In the genomic region with DNA sequence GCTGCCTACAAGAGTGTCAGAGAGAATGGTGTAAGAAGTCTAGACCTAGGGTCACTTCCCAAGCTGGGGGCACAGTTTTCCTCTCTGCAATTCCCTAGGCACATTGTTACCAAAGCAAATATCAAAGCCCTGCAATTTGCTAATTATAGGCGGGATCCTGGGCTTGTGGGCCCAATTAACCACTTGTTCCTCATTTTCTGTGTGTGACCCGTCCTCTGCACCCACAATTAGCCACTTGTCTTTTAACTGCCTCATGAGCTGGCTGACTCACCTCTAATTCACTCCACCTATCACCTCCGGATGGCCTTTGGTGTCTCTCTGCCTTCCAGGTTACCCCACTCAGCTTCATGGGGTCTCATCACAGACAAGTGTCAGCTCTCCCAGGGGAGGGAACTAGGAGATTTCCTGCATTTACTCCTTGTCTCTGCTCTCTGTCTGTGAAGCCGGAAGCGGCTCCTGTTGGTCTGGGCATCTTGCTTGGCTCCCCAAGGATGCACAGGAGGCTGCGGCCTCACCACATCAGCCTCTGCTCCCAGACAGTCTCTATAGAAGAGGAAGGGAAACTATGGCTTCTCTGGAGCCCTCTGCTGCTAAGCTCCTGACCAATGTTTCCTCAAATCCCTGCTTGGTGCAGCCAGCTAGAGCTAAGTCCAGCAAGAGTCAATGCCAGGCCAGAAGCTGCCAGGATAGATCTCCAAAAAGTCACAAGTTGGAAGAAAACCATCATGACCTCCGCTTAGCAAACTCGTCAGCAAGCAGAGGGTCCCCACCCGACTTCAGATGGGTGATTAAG, we compare ENCODE assay signal across 19 mouse cellular contexts.
DNase-seq lines count a peak whose midpoint lies in the region; ATAC-seq lines count a peak whose summit lies in the region.
"Had no signal": no experiment of that assay in that cellular context is flagged by ENCODE, and none has a peak within 500 bp of the region (broad histone marks: within the 10 kb centered on the region; RNA-seq: fewer than 3 reads in every experiment).

No protein-coding gene starts in this region.

- DNase-seq in kidney, adult 9 months, result peak; percentile 54
- DNase-seq in kidney, postnatal 4 days, result no peak
- DNase-seq in adipocyte (ENCODE audit: low spot score), result peak; percentile 75
- no peak for DNase-seq in thymus, postnatal 10 days (ENCODE audit: low spot score in 2 of 2)
- DNase-seq in left cerebral cortex, adult 18-20 months (ENCODE audit: low spot score in 2 of 2), result no peak
- DNase-seq: adrenal gland, adult 2 months; cerebellum, adult 11 months; cerebellum, postnatal 36 days; gastrocnemius, postnatal 25 days; heart, postnatal 14 days; kidney, postnatal 10 days; right cerebral cortex, postnatal 4 days; thymus, postnatal 4 days had no signal

- ATAC-seq in granulocyte monocyte progenitor cell, adult 5-6 weeks (replicated peaks; ENCODE audit: poor library complexity, severe bottlenecking), result peak; percentile 78
- peak; percentile 68 for ATAC-seq in megakaryocyte progenitor cell, adult 5-6 weeks (replicated peaks; ENCODE audit: poor library complexity)
- ATAC-seq in erythroid progenitor cell, adult 5-6 weeks (replicated peaks; ENCODE audit: low FRiP score, poor library complexity, severe bottlenecking), result no peak
- ATAC-seq: forebrain, embryonic 14.5 days; inflammation-experienced regulatory T-cells, adult 6 months; midbrain, embryonic 13.5 days had no signal

Comparison
In these comparisons a context has a peak if more than half of its experiments do, and no peak if none do; other contexts are left out.
1. DNase-seq: peak in kidney, adult 9 months (single experiment) and adipocyte (single experiment); none in kidney, postnatal 4 days (0 of 2), thymus, postnatal 10 days (0 of 2) and left cerebral cortex, adult 18-20 months (0 of 2).